Mouse (Mus musculus) liver, adult (tissue): ENCODE measurements around the gene Phldb2.

Experiments used
- GATA4 ChIP-seq: IDR thresholded peaks from 2 replicates; pipeline ENCODE4 v1.6.1; 2014; ENCODE audit warnings: mild to moderate bottlenecking, low read length; ENCODE audit not compliant: insufficient replicate concordance

The Phldb2 gene

GRCm38 (mm10) chr16:45765801-45766494 is 187.4 kb downstream of the Phldb2 start:
- no peak for TF ChIP-seq GATA4

- no peak for TF ChIP-seq GATA4
These were observed 188.3 kb downstream of the Phldb2 start for GRCm38 (mm10) chr16:45765102-45765501.

- no peak for TF ChIP-seq GATA4
These were observed 190.4 kb downstream of the Phldb2 start for GRCm38 (mm10) chr16:45762859-45763505.

- no peak for TF ChIP-seq GATA4
These were observed 192.0 kb downstream of the Phldb2 start for GRCm38 (mm10) chr16:45761425-45761824.

- TF ChIP-seq GATA4 = no peak
These were observed 194.6 kb downstream of the Phldb2 start for GRCm38 (mm10) chr16:45758726-45759269.

GRCm38 (mm10) chr16:45757421-45758078 is 195.8 kb downstream of the Phldb2 start:
- TF ChIP-seq GATA4 = peak; percentile 74; the same call in 1 of the 2 replicates

- no peak for TF ChIP-seq GATA4
These were observed 196.5 kb downstream of the Phldb2 start for GRCm38 (mm10) chr16:45756855-45757254.

GRCm38 (mm10) chr16:45743591-45744144 is 209.7 kb downstream of the Phldb2 start:
- no peak for TF ChIP-seq GATA4

GRCm38 (mm10) chr16:45742615-45743476 is 210.6 kb downstream of the Phldb2 start, which contains the start of gene Abhd10:
Gene Abhd10 (minus strand): TSS chr16:45742955.
- TF ChIP-seq GATA4 = no peak

GRCm38 (mm10) chr16:45737880-45738279 is 215.5 kb downstream of the Phldb2 start:
- no peak for TF ChIP-seq GATA4

- TF ChIP-seq GATA4 = no peak
These were observed 216.7 kb downstream of the Phldb2 start for GRCm38 (mm10) chr16:45736724-45737123.

GRCm38 (mm10) chr16:45729163-45729562 is 224.2 kb downstream of the Phldb2 start:
- TF ChIP-seq GATA4 = no peak

GRCm38 (mm10) chr16:45724742-45725102 is 228.7 kb downstream of the Phldb2 start:
- TF ChIP-seq GATA4 = no peak

- TF ChIP-seq GATA4 = no peak
These were observed 229.2 kb downstream of the Phldb2 start, which contains the start of gene Tagln3 for GRCm38 (mm10) chr16:45724061-45724741. Gene Tagln3 (minus strand): TSS chr16:45724608.
